In genomic region chr5:120409385-120410378, GRCm38 (mm10) we compare ENCODE assay signal across 10 mouse cellular contexts. TPM values are rescaled to one million over a fixed set of nuclear protein-coding genes. Genes with fewer than 3 reads are reported as not detected.
DNase-seq lines count a peak whose midpoint lies in the region; ATAC-seq lines count a peak whose summit lies in the region.
"Had no signal": no experiment of that assay in that cellular context is flagged by ENCODE, and none has a peak within 500 bp of the region (broad histone marks: within the 10 kb centered on the region; RNA-seq: fewer than 3 reads in every experiment).

No protein-coding gene starts in this region.

- peak overlapping the region; percentile 31 for H3K4me2 ChIP-seq in kidney, embryonic 16.5 days (replicated peaks; ENCODE audit: low read depth, low read length)
- H3K4me2 ChIP-seq in forebrain, embryonic 12.5 days, result peak overlapping the region; percentile 63
- H3K4me2 ChIP-seq in intestine, embryonic 15.5 days (replicated peaks), result no peak overlapping the region
- H3K4me2 ChIP-seq: liver, embryonic 11.5 days had no signal

- no peak for DNase-seq in kidney, postnatal 25 days
- peak; percentile 38 to 55 for DNase-seq in left cerebral cortex, postnatal 10 days (ENCODE audit: extremely low spot score in 1 of 2, low spot score in 2 of 2)
- peak; percentile 68 to 78 for DNase-seq in right cerebral cortex, postnatal 10 days (ENCODE audit: low spot score in 2 of 2)
- no peak for DNase-seq in cerebellum, postnatal 4 days (ENCODE audit: low spot score in 2 of 2)
- DNase-seq: spleen, adult 18-20 months had no signal

- peaks cover 44% of the 10 kb centered on the region for H3K27me3 ChIP-seq in kidney, embryonic 16.5 days (ENCODE audit: insufficient read depth, low read length)
- H3K27me3 ChIP-seq in forebrain, embryonic 12.5 days, result peaks cover 59% of the 10 kb centered on the region
- peaks cover 27% of the 10 kb centered on the region for H3K27me3 ChIP-seq in intestine, embryonic 15.5 days (replicated peaks)

- H3K36me3 ChIP-seq in kidney, embryonic 16.5 days (ENCODE audit: insufficient read depth, low read length), result no peaks in the 10 kb centered on the region
- H3K36me3 ChIP-seq in forebrain, embryonic 12.5 days (replicated peaks), result no peaks in the 10 kb centered on the region
- H3K36me3 ChIP-seq in intestine, embryonic 15.5 days, result no peaks in the 10 kb centered on the region

- no peak for ATAC-seq in kidney, embryonic 16.5 days (ENCODE audit: low FRiP score, low TSS enrichment)
- ATAC-seq in forebrain, embryonic 12.5 days (ENCODE audit: low FRiP score), result peak; percentile 84
- no peak for ATAC-seq in megakaryocyte-erythroid progenitor cell, adult 5-6 weeks (replicated peaks; ENCODE audit: low FRiP score, low TSS enrichment, poor library complexity, severe bottlenecking)
- no peak for ATAC-seq in intestine, embryonic 15.5 days

- H3K9me3 ChIP-seq in kidney, embryonic 16.5 days (ENCODE audit: low read length), result 0 out of 2 replicates have a peak, but pooled peaks cover 6% of the 10 kb centered on the region
- H3K9me3 ChIP-seq in forebrain, embryonic 12.5 days, result peaks cover 7% of the 10 kb centered on the region
- no peaks in the 10 kb centered on the region for H3K9me3 ChIP-seq in intestine, embryonic 15.5 days

- under 1% methylated on average over 41 of the region's 41 CpGs for WGBS in kidney, embryonic 16.5 days
- under 1% methylated on average over 41 of the region's 41 CpGs for WGBS in forebrain, embryonic 12.5 days
- 2% methylated on average over 41 of the region's 41 CpGs for WGBS in intestine, embryonic 15.5 days

- peaks cover 7% of the 10 kb centered on the region for H3K4me1 ChIP-seq in kidney, embryonic 16.5 days (ENCODE audit: insufficient read depth, low read length)
- H3K4me1 ChIP-seq in forebrain, embryonic 12.5 days, result peaks cover 23% of the 10 kb centered on the region
- no peaks in the 10 kb centered on the region for H3K4me1 ChIP-seq in intestine, embryonic 15.5 days (replicated peaks)

- H3K9ac ChIP-seq in kidney, embryonic 16.5 days (replicated peaks; ENCODE audit: low read length), result no peak overlapping the region
- H3K9ac ChIP-seq in forebrain, embryonic 12.5 days, result peak overlapping the region; percentile 59
- no peak overlapping the region for H3K9ac ChIP-seq in intestine, embryonic 15.5 days

- H3K27ac ChIP-seq in kidney, embryonic 16.5 days (ENCODE audit: low read length), result no peak overlapping the region
- H3K27ac ChIP-seq in forebrain, embryonic 12.5 days, result peak overlapping the region; percentile 93
- H3K27ac ChIP-seq in intestine, embryonic 15.5 days, result no peak overlapping the region

- 0 out of 2 replicates have a peak overlapping the region, but pooled peaks have one; percentile 15 for H3K4me3 ChIP-seq in kidney, embryonic 16.5 days (ENCODE audit: low read length)
- H3K4me3 ChIP-seq in forebrain, embryonic 12.5 days (replicated peaks), result peak overlapping the region; percentile 33
- H3K4me3 ChIP-seq in intestine, embryonic 15.5 days (replicated peaks), result no peak overlapping the region

- intact Hi-C loops in left cerebral cortex, postnatal 10 days (cut with DNase I), result no loop called here

RNA-seq across cellular contexts. Expression of gene Lhx5, which starts 21.8 kb away (rescaled TPM):
- polyA plus RNA-seq in kidney, embryonic 16.5 days (2015; fragmentation: Nextera tagmentation; extraction: Ambion mirVana), result not detected in 2 replicates
- polyA plus RNA-seq in forebrain, embryonic 12.5 days (2016; fragmentation: Nextera tagmentation; extraction: Ambion mirVana), result 23.8 and 26.6 TPM in 2 replicates
- under 1 TPM; 0.20 to 0.32 TPM for total RNA-seq in left cerebral cortex, postnatal 10 days (2021)
- total RNA-seq in megakaryocyte-erythroid progenitor cell, adult 5-6 weeks (2014; fragmentation: Nextera tagmentation), result not detected in 2 replicates
- not detected in 2 replicates for total RNA-seq in megakaryocyte-erythroid progenitor cell, adult 5-6 weeks (2017)
- 0.08 TPM in 1 of 2 replicates, not detected in the other for polyA plus RNA-seq in intestine, embryonic 15.5 days (2015; fragmentation: Nextera tagmentation; extraction: Ambion mirVana)

Comparison
In these comparisons a context has a peak if more than half of its experiments do, and no peak if none do; other contexts are left out.
1. DNase-seq: peak in left cerebral cortex, postnatal 10 days (2 of 2) and right cerebral cortex, postnatal 10 days (2 of 2); none in kidney, postnatal 25 days (0 of 2) and cerebellum, postnatal 4 days (0 of 2).
2. RNA of gene Lhx5, which starts 21.8 kb away (polyA plus RNA-seq): 23.8 to 26.6 TPM in forebrain, embryonic 12.5 days; 0.08 TPM in intestine, embryonic 15.5 days and not detected in kidney, embryonic 16.5 days; every median in the first group is over 10 times any median in the second.